Mouse (Mus musculus) neural tube, embryonic 13.5 days (tissue): ENCODE results near the gene Gm28635. TPM values are rescaled to one million over a fixed set of nuclear protein-coding genes. Genes with fewer than 3 reads are reported as not detected.

ENCODE experiments used
- ATAC-seq: fragments of 200-750 bp; cut with Nextera tagmentation; 2 replicates; pipeline ENCODE4 v1.8.0; 2017; ENCODE audit warnings: low read depth, mild to moderate bottlenecking, moderate TSS enrichment, moderate library complexity
- H3K27ac ChIP-seq: fragments of 300-500 bp; sonication (generic); replicated peaks from 2 replicates; pipeline ENCODE4 v1.5.1; 2015; ENCODE audit warnings: moderate library complexity, mild to moderate bottlenecking, inconsistent platforms
- H3K27me3 ChIP-seq: fragments of 300-500 bp; sonication (generic); 2 replicates; pipeline ENCODE4 v1.6.1; 2015; ENCODE audit warnings: mild to moderate bottlenecking, inconsistent platforms
- H3K36me3 ChIP-seq: fragments of 300-500 bp; sonication (generic); 2 replicates; pipeline ENCODE4 v1.6.1; 2015; ENCODE audit warnings: mild to moderate bottlenecking, inconsistent platforms
- H3K4me1 ChIP-seq: fragments of 300-500 bp; sonication (generic); replicated peaks from 2 replicates; pipeline ENCODE4 v1.6.1; 2015; ENCODE audit warnings: inconsistent platforms
- H3K4me2 ChIP-seq: fragments of 300-500 bp; sonication (generic); 2 replicates; pipeline ENCODE4 v1.6.1; 2015; ENCODE audit warnings: inconsistent platforms, mild to moderate bottlenecking, moderate library complexity
- H3K4me3 ChIP-seq: fragments of 300-500 bp; sonication (generic); 2 replicates; pipeline ENCODE4 v1.5.1; 2015; ENCODE audit warnings: mild to moderate bottlenecking, inconsistent platforms
- H3K9ac ChIP-seq: fragments of 300-500 bp; sonication (generic); 2 replicates; pipeline ENCODE4 v1.6.1; 2015; ENCODE audit warnings: moderate library complexity, mild to moderate bottlenecking, inconsistent platforms
- H3K9me3 ChIP-seq: fragments of 300-500 bp; sonication (generic); 2 replicates; pipeline ENCODE4 v1.6.1; 2016; ENCODE audit warnings: inconsistent platforms
- WGBS: fragments of 180-500 bp; shearing (Covaris S2); methylation state at CpG from one replicate; pipeline ENCODE4 v1.1.7; 2015; 5-methylcytosine and 5-hydroxymethylcytosine counted together
- polyA plus RNA-seq: library from polyadenylated mRNA; unstranded; fragments of >200 nt; fragmentation: Nextera tagmentation; extraction: Ambion mirVana; gene quantifications from 2 replicates; pipeline ENCODE4 v1.2.1, GENCODE M21; 2015

Gm28635 gene
- polyA plus RNA-seq, 1 experiment from 2014 or later, result not detected

DNA sequence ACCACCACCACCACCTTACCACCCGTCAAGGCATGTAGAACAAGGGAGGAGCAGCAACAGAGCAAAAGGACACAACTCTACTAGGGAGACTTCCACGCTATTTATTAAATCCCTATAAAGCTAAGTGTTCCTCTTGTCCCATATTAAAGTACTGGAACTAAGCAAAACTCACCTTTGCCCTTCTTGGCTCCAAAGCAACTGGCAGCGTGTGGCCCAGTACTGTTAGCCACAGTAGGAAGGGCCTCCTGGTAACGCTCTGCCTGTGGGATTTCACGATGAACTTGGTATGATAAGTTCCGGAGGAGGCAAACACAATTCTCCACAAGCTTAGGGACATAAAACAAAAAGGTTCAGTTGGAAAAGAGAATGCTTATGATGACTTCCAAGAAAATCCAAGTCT lies 65.1 kb downstream of the Gm28635 start:
- WGBS, result 97% methylated on average over 6 of the region's 6 CpGs
- ATAC-seq, result no peak

DNA sequence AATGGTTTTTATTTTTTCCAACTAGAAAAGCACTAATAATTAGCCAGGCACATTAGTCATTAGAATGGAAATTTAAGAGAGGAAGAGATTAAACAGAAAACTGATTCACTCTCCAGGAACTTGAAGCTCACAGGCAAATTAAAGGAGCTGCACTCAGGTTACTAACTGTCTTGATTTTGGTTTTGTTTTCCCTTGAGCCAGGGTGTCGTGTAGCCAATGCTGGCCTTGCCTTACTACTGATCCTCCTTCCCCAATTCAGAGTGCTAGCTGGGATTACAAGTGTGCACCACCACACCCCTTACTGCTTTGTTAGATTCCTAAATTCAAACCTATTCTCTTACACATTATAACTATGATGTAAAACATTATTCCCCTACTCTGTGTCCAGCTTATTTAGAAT lies 70.0 kb downstream of the Gm28635 start:
- Histone ChIP-seq H3K36me3 (peaks cover 94% of the 10 kb centered on the region), H3K9me3 (no peaks in the 10 kb centered on the region), H3K27me3 (no peaks in the 10 kb centered on the region), H3K9ac (no peak overlapping the region), H3K4me2 (no peak overlapping the region), H3K27ac (no peak overlapping the region), H3K4me3 (no peak overlapping the region), H3K4me1 (no peaks in the 10 kb centered on the region)
- ATAC-seq, result no peak
- 77% methylated on average over 1 of the region's 1 CpGs for WGBS

More for the DNA sequence above, 65.1 kb downstream of the Gm28635 start:
- Histone ChIP-seq H3K4me3 (no peak overlapping the region), H3K9ac (no peak overlapping the region), H3K4me1 (no peaks in the 10 kb centered on the region), H3K27ac (no peak overlapping the region), H3K36me3 (peaks cover 96% of the 10 kb centered on the region), H3K9me3 (no peaks in the 10 kb centered on the region), H3K4me2 (no peak overlapping the region), H3K27me3 (no peaks in the 10 kb centered on the region)

DNA sequence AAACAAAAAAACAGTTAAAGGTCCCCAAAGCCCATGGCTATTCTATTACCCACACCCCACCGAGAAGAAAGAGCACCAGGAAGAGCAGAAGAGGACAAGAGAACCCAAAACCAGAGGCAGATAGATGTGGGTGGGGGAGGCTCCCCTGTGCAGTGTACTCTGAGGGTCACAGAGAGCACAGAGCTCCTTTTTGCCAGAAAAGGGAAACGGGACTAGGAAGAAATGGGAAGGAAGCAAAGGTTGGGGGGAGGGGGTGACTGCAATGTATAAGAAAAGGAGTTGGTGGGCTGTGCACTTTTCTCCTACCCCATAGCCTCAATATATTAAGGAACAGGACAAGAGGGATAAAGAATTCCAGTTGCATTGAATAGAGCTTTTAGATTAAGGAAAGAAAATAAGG lies 76.9 kb downstream of the Gm28635 start:
- no peak overlapping the region for H3K4me2 ChIP-seq
- no peak overlapping the region for H3K4me3 ChIP-seq
- H3K27me3 ChIP-seq, result no peaks in the 10 kb centered on the region
- WGBS, result 75% methylated on average over 2 of the region's 2 CpGs
- H3K4me1 ChIP-seq, result no peaks in the 10 kb centered on the region
- H3K27ac ChIP-seq, result no peak overlapping the region
- H3K9ac ChIP-seq, result no peak overlapping the region
- H3K36me3 ChIP-seq, result peaks cover 79% of the 10 kb centered on the region
- H3K9me3 ChIP-seq, result no peaks in the 10 kb centered on the region
- ATAC-seq, result no peak

DNA sequence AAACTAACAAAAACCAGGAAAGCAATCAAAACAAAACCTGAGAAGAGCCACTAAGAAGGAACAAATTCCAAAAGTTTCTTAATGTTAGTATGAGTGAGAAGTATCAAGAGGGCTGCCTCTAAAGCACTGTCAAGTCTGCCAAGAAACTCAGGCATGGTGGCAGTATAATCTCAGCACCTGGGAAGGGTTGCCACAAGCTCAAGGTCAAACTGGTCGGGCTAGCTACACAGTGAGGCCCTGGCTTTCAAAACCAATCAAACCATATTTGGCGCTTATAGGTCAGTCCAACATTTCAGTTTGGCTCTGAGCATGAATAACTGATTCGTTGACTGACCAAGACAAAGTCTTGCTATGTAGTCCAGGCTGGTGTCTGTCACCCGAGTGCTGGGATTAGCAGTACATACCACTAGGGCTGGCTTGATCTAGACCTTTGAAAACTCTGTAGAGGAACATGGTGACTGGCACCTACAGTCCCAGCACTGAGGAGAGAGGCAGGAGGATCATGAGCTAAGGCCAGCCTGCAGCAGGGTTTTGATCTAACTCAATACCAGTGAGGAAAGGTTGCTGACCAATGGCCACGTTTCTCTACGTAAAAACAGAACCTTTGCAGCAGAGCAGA lies 78.5 kb downstream of the Gm28635 start:
- no peak for ATAC-seq
- H3K27ac ChIP-seq, result no peak overlapping the region
- H3K9ac ChIP-seq, result no peak overlapping the region
- H3K4me3 ChIP-seq, result no peak overlapping the region
- peaks cover 65% of the 10 kb centered on the region for H3K36me3 ChIP-seq
- no peaks in the 10 kb centered on the region for H3K4me1 ChIP-seq
- no peak overlapping the region for H3K4me2 ChIP-seq
- WGBS, result 95% methylated on average over 6 of the region's 6 CpGs
- no peaks in the 10 kb centered on the region for H3K9me3 ChIP-seq
- H3K27me3 ChIP-seq, result no peaks in the 10 kb centered on the region

DNA sequence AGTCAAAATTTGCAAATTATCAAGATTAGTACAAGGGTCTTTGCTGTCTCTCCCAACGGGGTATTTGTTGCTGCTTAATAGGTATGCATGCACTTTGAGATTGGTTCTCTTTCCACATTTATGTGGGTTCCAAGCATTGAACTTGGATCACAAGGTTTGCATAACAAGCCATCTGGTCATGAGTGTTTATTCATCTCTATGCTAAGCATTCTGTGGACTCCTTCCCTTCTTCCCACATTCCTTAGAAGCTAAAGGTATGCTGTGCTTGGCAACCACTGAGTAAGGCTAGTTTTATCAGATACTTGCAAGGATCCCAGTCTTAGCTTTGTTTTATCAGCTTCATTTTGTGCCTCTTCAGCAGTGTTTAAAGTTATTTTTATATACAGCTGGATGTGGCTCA lies 80.7 kb downstream of the Gm28635 start:
- no peaks in the 10 kb centered on the region for H3K27me3 ChIP-seq
- WGBS, result 100% methylated on average over 1 of the region's 1 CpGs
- no peaks in the 10 kb centered on the region for H3K9me3 ChIP-seq
- ATAC-seq, result no peak
- peaks cover 50% of the 10 kb centered on the region for H3K36me3 ChIP-seq
- no peak overlapping the region for H3K4me2 ChIP-seq
- no peak overlapping the region for H3K4me3 ChIP-seq
- H3K4me1 ChIP-seq, result no peaks in the 10 kb centered on the region
- H3K9ac ChIP-seq, result no peak overlapping the region
- no peak overlapping the region for H3K27ac ChIP-seq

DNA sequence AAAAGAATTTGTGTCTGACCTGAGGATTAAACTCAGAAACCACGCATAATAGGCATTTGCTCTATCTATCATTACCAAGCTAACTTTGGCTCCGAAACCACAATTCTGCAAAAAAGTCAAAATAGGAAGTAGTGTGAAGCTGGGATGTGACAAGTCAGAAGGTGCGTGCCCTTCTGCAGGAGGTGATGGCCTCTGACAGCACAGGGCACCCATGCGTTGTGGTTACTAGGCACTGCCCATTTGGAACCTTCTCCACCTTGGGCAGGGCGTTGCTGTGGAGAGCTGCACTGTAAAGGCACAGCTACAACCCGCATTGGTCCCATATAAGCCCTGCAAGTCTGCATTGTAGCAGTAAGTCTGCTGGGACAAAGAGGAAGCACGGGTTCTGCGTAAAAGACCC lies 85.0 kb downstream of the Gm28635 start:
- H3K4me2 ChIP-seq, result no peak overlapping the region
- no peak overlapping the region for H3K9ac ChIP-seq
- H3K4me1 ChIP-seq, result no peaks in the 10 kb centered on the region
- H3K27me3 ChIP-seq, result no peaks in the 10 kb centered on the region
- no peak overlapping the region for H3K4me3 ChIP-seq
- H3K27ac ChIP-seq, result no peak overlapping the region
- no peak for ATAC-seq
- WGBS, result 94% methylated on average over 8 of the region's 8 CpGs
- H3K9me3 ChIP-seq, result no peaks in the 10 kb centered on the region
- peaks cover 25% of the 10 kb centered on the region for H3K36me3 ChIP-seq

DNA sequence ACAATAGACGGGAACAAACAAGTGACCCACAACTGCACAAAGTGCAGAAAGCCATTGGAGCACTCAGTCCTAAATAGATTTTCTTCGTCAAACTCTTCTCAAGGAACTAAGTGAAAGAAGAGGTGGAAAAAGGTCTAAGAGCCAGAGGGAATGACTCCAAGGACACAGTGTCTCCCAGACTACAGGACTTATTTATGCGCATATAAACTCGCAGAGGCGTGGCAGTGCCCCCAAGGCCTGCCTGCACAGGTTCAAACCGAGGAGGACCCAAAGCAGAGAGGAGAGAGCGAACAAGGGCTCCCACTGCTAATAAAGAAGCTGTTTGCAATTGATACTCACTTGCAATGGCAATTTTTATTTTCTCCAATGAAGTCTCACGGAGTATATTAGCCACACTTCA lies 92.1 kb downstream of the Gm28635 start:
- 0 out of 2 replicates have a peak, but pooled peaks cover 13% of the 10 kb centered on the region for H3K36me3 ChIP-seq
- H3K27me3 ChIP-seq, result no peaks in the 10 kb centered on the region
- H3K4me3 ChIP-seq, result no peak overlapping the region
- H3K27ac ChIP-seq, result no peak overlapping the region
- ATAC-seq, result no peak
- H3K9ac ChIP-seq, result no peak overlapping the region
- H3K4me1 ChIP-seq, result no peaks in the 10 kb centered on the region
- H3K4me2 ChIP-seq, result no peak overlapping the region
- 80% methylated on average over 8 of the region's 8 CpGs for WGBS
- H3K9me3 ChIP-seq, result no peaks in the 10 kb centered on the region

DNA sequence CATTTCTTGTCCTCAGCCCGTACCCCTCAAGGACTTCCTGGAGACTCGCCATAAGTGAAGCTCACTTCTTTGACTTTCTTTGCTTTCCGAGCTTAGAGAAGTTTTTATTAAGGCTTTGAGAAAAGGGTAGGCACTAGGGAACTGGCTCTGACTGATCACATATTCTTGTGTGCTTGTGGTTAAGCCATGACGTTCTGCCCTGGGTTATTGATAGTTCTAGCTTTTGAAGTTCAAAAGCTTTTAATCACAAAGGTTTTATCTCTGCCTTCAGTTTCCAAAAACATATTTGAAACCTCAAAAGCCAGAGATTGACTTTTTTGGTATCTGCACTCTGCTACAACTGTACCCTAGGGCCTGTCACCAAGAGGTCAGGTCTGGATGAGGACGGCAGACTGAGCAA lies 95.6 kb downstream of the Gm28635 start:
- Histone ChIP-seq H3K4me1 (no peaks in the 10 kb centered on the region), H3K9me3 (no peaks in the 10 kb centered on the region), H3K27me3 (no peaks in the 10 kb centered on the region), H3K4me2 (no peak overlapping the region), H3K36me3 (peaks cover 14% of the 10 kb centered on the region), H3K9ac (no peak overlapping the region), H3K27ac (no peak overlapping the region), H3K4me3 (no peak overlapping the region)
- WGBS, result 91% methylated on average over 5 of the region's 5 CpGs
- ATAC-seq, result no peak

DNA sequence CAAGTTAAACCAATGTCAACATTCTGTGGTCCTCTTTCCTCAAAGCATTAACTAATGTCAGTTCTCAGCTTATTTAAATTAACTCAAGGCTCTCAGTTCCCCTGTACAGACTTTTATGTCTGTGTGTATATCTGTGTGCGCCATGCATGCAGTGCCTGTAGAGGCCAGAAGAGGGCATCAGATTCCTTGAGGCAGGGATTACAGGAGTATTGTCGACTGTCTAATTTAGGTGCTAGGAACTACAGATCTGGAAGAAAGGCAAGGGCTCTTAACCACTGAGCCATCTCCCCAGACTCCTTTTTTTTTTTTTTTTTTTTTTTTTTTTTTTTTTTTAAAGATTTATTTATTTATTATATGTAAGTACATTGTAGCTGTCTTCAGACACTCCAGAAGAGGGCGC lies 96.6 kb downstream of the Gm28635 start:
- H3K27ac ChIP-seq, result no peak overlapping the region
- no peaks in the 10 kb centered on the region for H3K4me1 ChIP-seq
- no peak overlapping the region for H3K4me2 ChIP-seq
- peaks cover 14% of the 10 kb centered on the region for H3K36me3 ChIP-seq
- no peaks in the 10 kb centered on the region for H3K27me3 ChIP-seq
- 90% methylated on average over 2 of the region's 3 CpGs for WGBS
- H3K4me3 ChIP-seq, result no peak overlapping the region
- no peak overlapping the region for H3K9ac ChIP-seq
- no peak for ATAC-seq
- no peaks in the 10 kb centered on the region for H3K9me3 ChIP-seq

DNA sequence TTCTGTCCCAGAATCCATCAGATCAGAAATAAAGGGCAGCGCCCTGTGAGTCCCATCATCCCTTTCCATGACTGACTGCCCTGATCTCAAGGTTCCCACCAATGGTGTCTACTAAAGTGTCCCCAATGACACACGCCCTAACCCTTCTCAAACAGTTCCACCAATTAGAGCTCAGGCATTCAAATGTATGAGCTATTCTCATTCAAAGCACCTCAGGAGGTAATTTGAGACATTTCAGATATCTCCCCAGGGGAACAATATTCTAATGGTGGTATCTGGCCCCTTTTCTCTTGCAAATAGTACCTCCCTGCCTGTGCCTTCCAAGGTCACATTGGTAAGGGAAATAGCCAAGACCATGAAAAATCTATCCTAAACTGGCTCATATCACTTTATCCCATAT lies 98.5 kb downstream of the Gm28635 start:
- WGBS, result 86% methylated on average over 2 of the region's 2 CpGs
- Histone ChIP-seq H3K27me3 (no peaks in the 10 kb centered on the region), H3K4me1 (no peaks in the 10 kb centered on the region), H3K36me3 (peaks cover 9% of the 10 kb centered on the region), H3K27ac (no peak overlapping the region), H3K9me3 (no peaks in the 10 kb centered on the region), H3K4me2 (no peak overlapping the region), H3K9ac (no peak overlapping the region), H3K4me3 (no peak overlapping the region)
- no peak for ATAC-seq

DNA sequence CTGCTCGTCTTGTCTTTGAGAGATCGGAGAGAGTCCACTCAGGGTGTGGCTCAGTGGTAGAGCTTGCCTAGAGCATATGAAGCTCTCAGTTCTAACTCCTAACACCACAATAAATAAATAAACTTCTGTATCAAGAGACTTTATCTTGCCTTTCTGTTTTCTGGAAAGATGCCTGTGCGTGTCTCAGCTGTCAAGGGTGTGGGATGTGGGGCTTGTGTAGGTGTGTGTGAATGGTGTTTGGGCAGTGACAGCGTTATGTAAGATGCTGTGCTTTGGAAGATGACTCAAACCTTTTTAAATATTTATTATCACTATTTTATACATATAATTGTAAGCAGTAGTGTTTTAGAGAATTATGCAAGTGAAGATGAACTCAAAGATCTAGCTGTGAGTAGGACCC lies 103.7 kb downstream of the Gm28635 start:
- 0 out of 2 replicates have a peak, but pooled peaks cover 3% of the 10 kb centered on the region for H3K9me3 ChIP-seq
- no peak overlapping the region for H3K4me2 ChIP-seq
- no peak overlapping the region for H3K4me3 ChIP-seq
- H3K9ac ChIP-seq, result no peak overlapping the region
- no peak overlapping the region for H3K27ac ChIP-seq
- no peak for ATAC-seq
- H3K4me1 ChIP-seq, result no peaks in the 10 kb centered on the region
- H3K27me3 ChIP-seq, result no peaks in the 10 kb centered on the region
- H3K36me3 ChIP-seq, result peaks cover 8% of the 10 kb centered on the region
- 92% methylated on average over 4 of the region's 4 CpGs for WGBS

DNA sequence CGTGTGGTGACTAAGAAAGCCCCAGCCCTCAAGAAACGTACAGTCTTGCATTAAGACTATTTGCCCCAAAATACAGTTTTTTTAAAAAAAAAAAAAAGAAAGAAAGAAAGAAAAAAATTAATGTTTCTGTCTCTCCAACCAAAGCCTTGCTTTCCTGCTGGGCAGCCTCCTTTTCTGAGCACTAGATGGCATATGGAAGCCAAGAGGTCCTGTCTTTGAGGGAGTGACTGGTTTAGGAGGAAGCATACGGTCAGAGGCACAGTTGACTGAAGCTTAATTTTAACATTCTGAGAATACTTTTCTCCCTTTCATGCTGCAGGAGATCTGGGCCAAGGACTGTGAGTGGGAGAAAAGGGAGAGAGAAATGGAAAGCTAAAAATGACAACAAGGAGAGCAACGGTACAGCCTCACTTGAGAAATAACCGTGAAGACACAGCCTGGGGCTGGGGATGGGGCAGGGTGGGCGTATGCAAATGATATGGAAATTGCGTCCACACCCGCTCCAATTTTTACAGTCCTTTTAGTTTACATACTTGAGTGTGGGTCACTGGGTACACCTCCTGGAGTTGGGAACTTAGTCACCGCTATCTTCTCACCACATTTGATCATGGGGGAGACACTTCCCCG lies 120.8 kb downstream of the Gm28635 start:
- WGBS, result 40% methylated on average over 10 of the region's 10 CpGs
- H3K4me2 ChIP-seq, result peak overlapping the region; percentile 37
- no peak overlapping the region for H3K9ac ChIP-seq
- H3K4me3 ChIP-seq, result no peak overlapping the region
- H3K27me3 ChIP-seq, result no peaks in the 10 kb centered on the region
- no peak for ATAC-seq
- H3K27ac ChIP-seq, result no peak overlapping the region
- no peaks in the 10 kb centered on the region for H3K9me3 ChIP-seq
- H3K36me3 ChIP-seq, result no peaks in the 10 kb centered on the region
- H3K4me1 ChIP-seq, result peaks cover 5% of the 10 kb centered on the region
